Mouse (Mus musculus): ENCODE results near the gene Map3k3. TPM values are rescaled to one million over a fixed set of nuclear protein-coding genes. Genes with fewer than 3 reads are reported as not detected.

Gene Map3k3
- polyA plus RNA-seq, 1 experiment, result 70.9 TPM

GRCm38 (mm10) chr11:106163546-106163945, 79.1 kb downstream of the Map3k3 start:
- Histone ChIP-seq H3K4me3 (ENCODE audit: insufficient read depth, low read length) (no peak overlapping the region), H3K4me1 (ENCODE audit: control insufficient read depth, insufficient read depth, low read length) (peaks cover 5% of the 10 kb centered on the region; the same call in 1 of the 2 replicates), H3K27ac (ENCODE audit: insufficient read depth, low read depth, low read length) (no peak overlapping the region)
- no peak for TF ChIP-seq CTCF (IDR thresholded peaks at IDR 0.05; ENCODE audit: low read depth, low read length)
- no peak for TF ChIP-seq POLR2A (IDR thresholded peaks at IDR 0.05; ENCODE audit: borderline replicate concordance, low read depth, low read length)

- Histone ChIP-seq H3K4me3 (ENCODE audit: insufficient read depth, low read length) (no peak overlapping the region), H3K4me1 (ENCODE audit: control insufficient read depth, insufficient read depth, low read length) (peaks cover 5% of the 10 kb centered on the region; the same call in 1 of the 2 replicates), H3K27ac (ENCODE audit: insufficient read depth, low read depth, low read length) (no peak overlapping the region)
- TF ChIP-seq CTCF (IDR thresholded peaks at IDR 0.05; ENCODE audit: low read depth, low read length) (no peak), POLR2A (IDR thresholded peaks at IDR 0.05; ENCODE audit: borderline replicate concordance, low read depth, low read length) (no peak)
Observed at GRCm38 (mm10) chr11:106164601-106165180, 80.3 kb downstream of the Map3k3 start.

GRCm38 (mm10) chr11:106167435-106167834, 83.0 kb downstream of the Map3k3 start:
- peaks cover 1% of the 10 kb centered on the region for H3K4me1 ChIP-seq (ENCODE audit: control insufficient read depth, insufficient read depth, low read length)
- H3K27ac ChIP-seq (ENCODE audit: insufficient read depth, low read depth, low read length), result no peak overlapping the region
- TF ChIP-seq CTCF (IDR thresholded peaks at IDR 0.05; ENCODE audit: low read depth, low read length) (no peak), POLR2A (IDR thresholded peaks at IDR 0.05; ENCODE audit: borderline replicate concordance, low read depth, low read length) (no peak)
- H3K4me3 ChIP-seq (ENCODE audit: insufficient read depth, low read length), result no peak overlapping the region

- H3K4me3 ChIP-seq (ENCODE audit: insufficient read depth, low read length), result no peak overlapping the region
- peaks cover 16% of the 10 kb centered on the region for H3K4me1 ChIP-seq (ENCODE audit: control insufficient read depth, insufficient read depth, low read length)
- H3K27ac ChIP-seq (ENCODE audit: insufficient read depth, low read depth, low read length), result no peak overlapping the region
- TF ChIP-seq POLR2A (IDR thresholded peaks at IDR 0.05; ENCODE audit: borderline replicate concordance, low read depth, low read length) (no peak), CTCF (IDR thresholded peaks at IDR 0.05; ENCODE audit: low read depth, low read length) (no peak)
Observed at GRCm38 (mm10) chr11:106170807-106171206, 86.4 kb downstream of the Map3k3 start.

GRCm38 (mm10) chr11:106173228-106173627, 88.8 kb downstream of the Map3k3 start:
- peaks cover 16% of the 10 kb centered on the region for H3K4me1 ChIP-seq (ENCODE audit: control insufficient read depth, insufficient read depth, low read length)
- H3K27ac ChIP-seq (ENCODE audit: insufficient read depth, low read depth, low read length), result no peak overlapping the region
- no peak overlapping the region for H3K4me3 ChIP-seq (ENCODE audit: insufficient read depth, low read length)
- TF ChIP-seq CTCF (IDR thresholded peaks at IDR 0.05; ENCODE audit: low read depth, low read length), result no peak
- no peak for TF ChIP-seq POLR2A (IDR thresholded peaks at IDR 0.05; ENCODE audit: borderline replicate concordance, low read depth, low read length)

GRCm38 (mm10) chr11:106174372-106174771, 90.0 kb downstream of the Map3k3 start:
- Histone ChIP-seq H3K4me1 (ENCODE audit: control insufficient read depth, insufficient read depth, low read length) (peaks cover 22% of the 10 kb centered on the region), H3K4me3 (ENCODE audit: insufficient read depth, low read length) (no peak overlapping the region), H3K27ac (ENCODE audit: insufficient read depth, low read depth, low read length) (no peak overlapping the region)
- TF ChIP-seq CTCF (IDR thresholded peaks at IDR 0.05; ENCODE audit: low read depth, low read length) (no peak), POLR2A (IDR thresholded peaks at IDR 0.05; ENCODE audit: borderline replicate concordance, low read depth, low read length) (no peak)

GRCm38 (mm10) chr11:106175081-106175480, 90.7 kb downstream of the Map3k3 start:
- TF ChIP-seq CTCF (IDR thresholded peaks at IDR 0.05; ENCODE audit: low read depth, low read length) (no peak), POLR2A (IDR thresholded peaks at IDR 0.05; ENCODE audit: borderline replicate concordance, low read depth, low read length) (no peak)
- Histone ChIP-seq H3K4me3 (ENCODE audit: insufficient read depth, low read length) (no peak overlapping the region), H3K4me1 (ENCODE audit: control insufficient read depth, insufficient read depth, low read length) (peaks cover 29% of the 10 kb centered on the region)

GRCm38 (mm10) chr11:106176372-106176771, 92.0 kb downstream of the Map3k3 start:
- no peak overlapping the region for H3K27ac ChIP-seq (ENCODE audit: insufficient read depth, low read depth, low read length)
- TF ChIP-seq POLR2A (IDR thresholded peaks at IDR 0.05; ENCODE audit: borderline replicate concordance, low read depth, low read length) (no peak), CTCF (IDR thresholded peaks at IDR 0.05; ENCODE audit: low read depth, low read length) (no peak)
- H3K4me1 ChIP-seq (ENCODE audit: control insufficient read depth, insufficient read depth, low read length), result peaks cover 32% of the 10 kb centered on the region
- no peak overlapping the region for H3K4me3 ChIP-seq (ENCODE audit: insufficient read depth, low read length)

More at GRCm38 (mm10) chr11:106175081-106175480, 90.7 kb downstream of the Map3k3 start:
- H3K27ac ChIP-seq (ENCODE audit: insufficient read depth, low read depth, low read length), result no peak overlapping the region

- TF ChIP-seq CTCF (IDR thresholded peaks at IDR 0.05; ENCODE audit: low read depth, low read length), result no peak
- no peak for TF ChIP-seq POLR2A (IDR thresholded peaks at IDR 0.05; ENCODE audit: borderline replicate concordance, low read depth, low read length)
- no peak overlapping the region for H3K4me3 ChIP-seq (ENCODE audit: insufficient read depth, low read length)
- H3K4me1 ChIP-seq (ENCODE audit: control insufficient read depth, insufficient read depth, low read length), result peaks cover 23% of the 10 kb centered on the region
- no peak overlapping the region for H3K27ac ChIP-seq (ENCODE audit: insufficient read depth, low read depth, low read length)
Observed at GRCm38 (mm10) chr11:106178036-106178782, 93.8 kb downstream of the Map3k3 start.
